Mouse (Mus musculus): ENCODE measurements at regions not wholly inside any gene's neighbourhood (a gene's known extent, or its start where the extent isn't known, plus 50 kb on each side); places are given as distances from the start of the nearest gene placed in this dataset.

- no peak for DNase-seq (ENCODE audit: low read depth, low spot score)
These were observed 311.2 kb upstream of the Pappa start for GRCm38 (mm10) chr4:64812812-64813211.

DNA sequence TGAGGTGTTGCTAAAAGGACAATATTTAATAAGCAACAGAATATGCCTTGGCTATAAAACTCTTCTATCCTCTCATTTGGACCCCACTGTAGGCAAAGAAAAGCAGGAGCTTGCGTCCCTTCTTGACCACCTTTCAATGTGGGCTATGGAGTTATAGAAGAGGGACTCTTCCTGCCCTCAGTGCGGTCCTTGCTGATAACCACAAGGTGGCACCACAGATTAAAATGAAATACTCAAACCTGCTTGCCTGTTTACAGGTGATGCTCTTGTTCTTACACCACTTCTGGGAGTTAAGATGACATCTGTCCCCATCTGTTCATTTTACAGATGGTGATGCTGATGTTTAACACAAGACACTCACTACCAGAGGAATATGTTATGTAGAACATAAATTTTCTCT is 291.1 kb upstream of the Pappa start:
- peak; percentile 9 for DNase-seq (ENCODE audit: low read depth, low spot score)

DNA sequence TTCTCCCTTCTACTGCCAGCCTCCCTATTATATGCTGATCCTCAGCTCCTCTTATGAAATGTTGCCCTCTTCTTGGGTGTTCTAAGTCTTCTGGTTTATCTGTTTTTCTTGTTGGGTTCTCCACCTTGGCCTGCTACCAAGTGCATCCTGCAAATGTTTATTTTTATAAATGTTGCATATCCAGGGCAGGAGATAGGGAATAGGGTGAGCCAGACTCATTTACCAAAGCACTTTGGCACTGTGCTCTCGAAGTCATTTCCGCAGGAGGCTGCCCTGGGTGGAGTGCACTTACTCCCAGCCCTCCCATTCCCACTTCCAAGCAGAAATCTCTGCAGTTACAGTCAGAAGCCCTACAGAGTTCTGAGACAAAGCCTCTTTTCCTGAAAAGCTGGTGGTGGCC is 249.5 kb upstream of the Pappa start:
- DNase-seq (ENCODE audit: low read depth, low spot score), result no peak

DNA sequence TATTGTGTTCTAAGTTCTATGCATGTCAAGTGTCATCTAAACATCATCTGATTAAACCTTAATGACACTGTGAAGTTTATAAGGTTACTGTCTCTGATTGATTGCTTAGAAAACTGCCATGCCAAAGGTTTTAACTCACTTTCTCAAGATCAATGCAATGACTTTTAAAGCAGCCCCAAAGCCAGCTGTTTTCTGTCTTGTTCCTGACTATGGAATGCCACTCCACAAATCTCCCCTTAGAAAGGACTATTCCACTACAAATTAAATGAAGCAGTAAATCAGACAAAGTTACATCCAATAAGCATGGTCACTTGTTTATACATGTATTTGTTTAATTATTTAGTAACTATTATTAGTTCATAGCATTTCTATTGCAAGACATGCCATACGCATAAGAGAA is 247.1 kb upstream of the Pappa start:
- no peak for DNase-seq (ENCODE audit: low read depth, low spot score)

DNA sequence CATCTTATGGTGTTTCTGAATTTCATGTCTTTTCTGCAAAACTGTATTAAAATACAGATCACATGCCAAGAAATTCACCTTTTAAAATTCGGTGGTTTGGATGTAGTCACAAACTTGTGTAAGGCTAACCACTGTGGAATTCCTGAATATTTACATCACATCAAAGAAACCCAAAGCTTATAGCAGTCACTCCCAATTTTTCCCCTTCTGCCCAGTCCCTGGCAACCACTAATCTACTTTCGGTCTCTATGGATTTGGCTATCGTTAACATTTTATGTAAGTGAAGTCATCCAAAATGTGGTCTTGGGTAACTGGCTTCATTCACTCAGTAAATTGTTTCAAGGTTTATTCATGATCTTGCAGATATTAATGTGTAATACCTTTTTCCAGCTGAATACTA is 226.0 kb upstream of the Pappa start:
- DNase-seq (ENCODE audit: low read depth, low spot score), result no peak

GRCm38 (mm10) chr4:64901091-64901845 is 222.7 kb upstream of the Pappa start:
- no peak for DNase-seq (ENCODE audit: low read depth, low spot score)

DNA sequence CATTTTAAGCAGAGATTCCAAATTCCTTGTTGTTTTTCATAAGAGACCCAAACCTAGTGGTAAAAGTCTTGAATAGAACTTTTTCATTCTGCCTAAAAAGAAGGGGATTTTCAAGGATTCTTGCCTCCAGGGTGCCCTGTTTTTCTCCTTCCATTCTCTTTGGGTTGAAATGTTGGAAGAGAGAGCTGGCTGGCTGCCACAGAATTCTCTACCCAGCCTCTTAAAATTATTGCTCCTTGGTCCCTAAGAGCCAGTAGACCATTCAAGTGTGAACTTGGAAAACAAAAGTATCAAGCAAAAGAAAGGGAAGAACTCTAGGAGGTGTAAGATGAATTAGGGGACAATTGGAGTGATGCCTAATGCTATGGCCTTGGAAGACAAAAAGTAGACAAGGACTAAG is 200.2 kb upstream of the Pappa start:
- DNase-seq (ENCODE audit: low read depth, low spot score), result no peak

DNA sequence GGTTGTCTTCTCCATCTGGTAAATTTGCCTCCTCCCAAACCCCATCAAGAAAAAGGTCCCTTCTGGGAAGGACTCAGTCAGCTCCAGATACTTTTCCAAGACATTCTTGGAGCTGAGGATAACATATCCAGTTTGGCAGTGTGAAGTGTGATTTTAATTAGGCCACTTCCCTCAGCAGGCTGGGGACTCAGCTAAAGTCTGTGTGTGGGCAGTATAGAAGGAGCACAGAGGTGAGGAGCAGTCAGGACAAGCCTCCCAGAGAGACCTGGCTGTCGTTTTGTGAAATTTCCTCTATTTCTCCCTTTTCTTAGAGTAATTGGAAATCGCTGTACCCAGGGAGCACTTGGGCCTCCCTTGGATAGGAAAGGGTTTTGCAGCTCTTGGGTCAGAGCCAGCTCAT is 195.4 kb upstream of the Pappa start:
- DNase-seq (ENCODE audit: low read depth, low spot score), result no peak

GRCm38 (mm10) chr4:64945547-64945946 is 178.4 kb upstream of the Pappa start:
- no peak for DNase-seq (ENCODE audit: low read depth, low spot score)

GRCm38 (mm10) chr4:64952651-64953050 is 171.3 kb upstream of the Pappa start:
- no peak for DNase-seq (ENCODE audit: low read depth, low spot score)

- no peak for DNase-seq (ENCODE audit: low read depth, low spot score)
These were observed 165.1 kb upstream of the Pappa start for GRCm38 (mm10) chr4:64958843-64959242.

DNA sequence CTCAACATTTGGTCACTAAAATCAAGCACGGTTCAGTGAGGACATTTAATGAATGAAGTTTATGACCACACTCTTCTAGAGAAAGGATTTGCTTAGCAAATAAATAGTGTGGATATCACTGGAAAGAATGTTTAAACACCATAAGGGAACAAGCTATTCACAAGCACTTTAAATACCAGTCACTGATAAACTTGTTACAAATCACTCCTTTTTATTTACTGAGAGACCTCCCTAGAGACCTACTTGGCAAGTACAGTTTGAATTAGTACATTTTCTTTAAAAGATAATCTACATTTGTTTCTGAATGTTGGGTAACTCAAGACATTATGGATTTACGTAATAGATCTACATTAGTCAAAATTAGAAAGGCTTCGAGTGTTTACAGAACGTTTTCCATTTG is 162.2 kb upstream of the Pappa start:
- no peak for DNase-seq (ENCODE audit: low read depth, low spot score)

All from embryo, embryonic 11.5 days (tissue).